ENCODE assay signal across 7 mouse cellular contexts in the genomic region with DNA sequence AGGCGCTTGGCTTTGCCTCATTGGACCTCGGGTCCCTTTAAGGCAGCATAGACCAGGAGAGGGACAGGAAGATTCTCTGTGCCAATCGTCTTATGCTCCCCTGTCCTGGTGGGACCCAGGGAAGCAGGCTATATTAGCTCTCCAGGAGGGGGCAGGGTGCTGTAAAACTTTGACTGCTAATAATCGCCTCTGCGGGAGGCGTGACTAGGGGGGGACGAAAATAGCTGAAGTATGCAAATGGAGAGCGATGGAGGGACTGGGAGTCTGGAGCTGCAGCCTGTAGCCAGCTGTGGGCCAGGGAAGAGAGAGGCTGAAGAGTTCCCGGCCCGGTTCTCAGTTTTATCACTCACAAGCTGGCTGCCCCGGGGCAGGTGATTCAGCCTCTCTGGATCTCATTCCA. TPM values are rescaled to one million over a fixed set of nuclear protein-coding genes. Genes with fewer than 3 reads are reported as not detected.
DNase-seq lines count a peak whose midpoint lies in the region; ATAC-seq lines count a peak whose summit lies in the region.

No protein-coding gene starts in this region.

- DNase-seq in midbrain, embryonic 11.5 days (ENCODE audit: low spot score, missing footprints), result no peak
- DNase-seq in testis, postnatal 10 days (ENCODE audit: low spot score), result peak; percentile 66
- no peak for DNase-seq in cerebellum, adult 11 months
- DNase-seq in natural killer cell, adult 2 months (ENCODE audit: low spot score in 2 of 2), result no peak

- ATAC-seq in midbrain, embryonic 11.5 days (ENCODE audit: low FRiP score), result no peak
- ATAC-seq in midbrain, embryonic 16.5 days, result no peak
- peak; percentile 32; the same call in 1 of the 2 replicates for ATAC-seq in heart, embryonic 11.5 days (replicated peaks; ENCODE audit: insufficient number of reproducible peaks, low FRiP score, low TSS enrichment)
- no peak for ATAC-seq in limb, embryonic 12.5 days (ENCODE audit: insufficient number of reproducible peaks, insufficient read depth, low FRiP score, low TSS enrichment, low read depth)

- no peaks in the 10 kb centered on the region for H3K9me3 ChIP-seq in midbrain, embryonic 11.5 days (ENCODE audit: control insufficient read depth, low read length)
- H3K9me3 ChIP-seq in midbrain, embryonic 16.5 days (replicated peaks; ENCODE audit: control insufficient read depth, low read length, poor library complexity, severe bottlenecking), result no peaks in the 10 kb centered on the region
- H3K9me3 ChIP-seq in heart, embryonic 11.5 days (replicated peaks; ENCODE audit: control insufficient read depth, low read length), result no peaks in the 10 kb centered on the region
- H3K9me3 ChIP-seq in limb, embryonic 12.5 days, result no peaks in the 10 kb centered on the region

- H3K4me3 ChIP-seq in midbrain, embryonic 11.5 days (ENCODE audit: low read depth, low read length), result no peak overlapping the region
- no peak overlapping the region for H3K4me3 ChIP-seq in midbrain, embryonic 16.5 days (ENCODE audit: low read depth, low read length)
- no peak overlapping the region for H3K4me3 ChIP-seq in heart, embryonic 11.5 days (ENCODE audit: low read depth, low read length)
- H3K4me3 ChIP-seq in limb, embryonic 12.5 days (replicated peaks), result no peak overlapping the region

- H3K27me3 ChIP-seq in midbrain, embryonic 11.5 days (ENCODE audit: control insufficient read depth, insufficient read depth, low read length), result no peaks in the 10 kb centered on the region
- H3K27me3 ChIP-seq in midbrain, embryonic 16.5 days (ENCODE audit: control insufficient read depth, insufficient read depth, low read depth, low read length), result no peaks in the 10 kb centered on the region
- no peaks in the 10 kb centered on the region; the same call in 1 of the 2 replicates for H3K27me3 ChIP-seq in heart, embryonic 11.5 days (ENCODE audit: control insufficient read depth, insufficient read depth, low read length)
- 0 out of 2 replicates have a peak, but pooled peaks cover 3% of the 10 kb centered on the region for H3K27me3 ChIP-seq in limb, embryonic 12.5 days

- peaks cover 11% of the 10 kb centered on the region for H3K4me1 ChIP-seq in midbrain, embryonic 11.5 days (ENCODE audit: control insufficient read depth, insufficient read depth, low read length)
- 0 out of 2 replicates have a peak, but pooled peaks cover 4% of the 10 kb centered on the region for H3K4me1 ChIP-seq in midbrain, embryonic 16.5 days (ENCODE audit: control insufficient read depth, insufficient read depth, low read length)
- peaks cover 31% of the 10 kb centered on the region for H3K4me1 ChIP-seq in heart, embryonic 11.5 days (ENCODE audit: control insufficient read depth, insufficient read depth, low read length)
- H3K4me1 ChIP-seq in limb, embryonic 12.5 days (replicated peaks), result peaks cover 23% of the 10 kb centered on the region

- peak overlapping the region; percentile 5; the same call in 1 of the 2 replicates for H3K9ac ChIP-seq in midbrain, embryonic 11.5 days (ENCODE audit: low read length)
- H3K9ac ChIP-seq in midbrain, embryonic 16.5 days (ENCODE audit: low read depth, low read length), result no peak overlapping the region
- H3K9ac ChIP-seq in heart, embryonic 11.5 days (ENCODE audit: low read depth, low read length), result peak overlapping the region; percentile 61; the same call in 1 of the 2 replicates
- peak overlapping the region; percentile 9; the same call in 1 of the 2 replicates for H3K9ac ChIP-seq in limb, embryonic 12.5 days (replicated peaks)

- H3K27ac ChIP-seq in midbrain, embryonic 11.5 days (ENCODE audit: low read depth, low read length), result no peak overlapping the region
- H3K27ac ChIP-seq in midbrain, embryonic 16.5 days (ENCODE audit: low read length), result no peak overlapping the region
- H3K27ac ChIP-seq in heart, embryonic 11.5 days (ENCODE audit: low read depth, low read length), result peak overlapping the region; percentile 74
- no peak overlapping the region for H3K27ac ChIP-seq in limb, embryonic 12.5 days

- WGBS in midbrain, embryonic 11.5 days, result 24% methylated on average over 11 of the region's 11 CpGs
- 26% methylated on average over 11 of the region's 11 CpGs for WGBS in midbrain, embryonic 16.5 days
- WGBS in heart, embryonic 11.5 days (ENCODE audit: insufficient replicate concordance), result 2% methylated on average over 11 of the region's 11 CpGs
- WGBS in limb, embryonic 12.5 days, result 7% methylated on average over 11 of the region's 11 CpGs

- no peak overlapping the region for H3K4me2 ChIP-seq in midbrain, embryonic 11.5 days
- H3K4me2 ChIP-seq in midbrain, embryonic 16.5 days (ENCODE audit: low read length), result no peak overlapping the region
- peak overlapping the region; percentile 58 for H3K4me2 ChIP-seq in heart, embryonic 11.5 days
- peak overlapping the region; percentile 46 for H3K4me2 ChIP-seq in limb, embryonic 12.5 days

- no peaks in the 10 kb centered on the region for H3K36me3 ChIP-seq in midbrain, embryonic 11.5 days (ENCODE audit: control insufficient read depth, insufficient read depth, low read length)
- no peaks in the 10 kb centered on the region for H3K36me3 ChIP-seq in midbrain, embryonic 16.5 days (ENCODE audit: control insufficient read depth, insufficient read depth, low read length)
- H3K36me3 ChIP-seq in heart, embryonic 11.5 days (ENCODE audit: control insufficient read depth, insufficient read depth, low read length), result peaks cover 3% of the 10 kb centered on the region; the same call in 1 of the 2 replicates
- no peaks in the 10 kb centered on the region for H3K36me3 ChIP-seq in limb, embryonic 12.5 days

RNA-seq across cellular contexts. Expression of a gene that starts 27.2 kb away (rescaled TPM):
- polyA plus RNA-seq in midbrain, embryonic 11.5 days (2014; fragmentation: Nextera tagmentation; extraction: Ambion mirVana), result 19.1 and 24.6 TPM in 2 replicates
- polyA plus RNA-seq in midbrain, embryonic 16.5 days (2015; fragmentation: Nextera tagmentation; extraction: Ambion mirVana), result 6.7 and 9.2 TPM in 2 replicates
- polyA plus RNA-seq in heart, embryonic 11.5 days (2014; fragmentation: Nextera tagmentation; extraction: Ambion mirVana), result 22.4 and 25.3 TPM in 2 replicates
- polyA plus RNA-seq in limb, embryonic 12.5 days (2016; fragmentation: Nextera tagmentation; extraction: Ambion mirVana), result 14.7 and 47.6 TPM in 2 replicates

RNA-seq across cellular contexts. Expression of a gene that starts 44.0 kb away (rescaled TPM):
- polyA plus RNA-seq in midbrain, embryonic 11.5 days (2014; fragmentation: Nextera tagmentation; extraction: Ambion mirVana), result 132 and 140 TPM in 2 replicates
- 169 and 175 TPM in 2 replicates for polyA plus RNA-seq in midbrain, embryonic 16.5 days (2015; fragmentation: Nextera tagmentation; extraction: Ambion mirVana)
- 167 and 177 TPM in 2 replicates for polyA plus RNA-seq in heart, embryonic 11.5 days (2014; fragmentation: Nextera tagmentation; extraction: Ambion mirVana)
- polyA plus RNA-seq in limb, embryonic 12.5 days (2016; fragmentation: Nextera tagmentation; extraction: Ambion mirVana), result 118 TPM in 2 replicates

Comparison
In these comparisons a context has a peak if more than half of its experiments do, and no peak if none do; other contexts are left out.
1. H3K4me2 ChIP-seq: peak in heart, embryonic 11.5 days (single experiment) and limb, embryonic 12.5 days (single experiment); none in midbrain, embryonic 11.5 days (single experiment) and midbrain, embryonic 16.5 days (single experiment).